Mouse (Mus musculus) neural tube, embryonic 11.5 days (tissue): ENCODE data around the gene Scn1b. TPM values are rescaled to one million over a fixed set of nuclear protein-coding genes. Genes with fewer than 3 reads are reported as not detected.
A peak's percentile ranks its signal among the peaks of the same experiment; 100 is the strongest.

Experiments used
- ATAC-seq: fragments of 200-750 bp; cut with Nextera tagmentation; 2 replicates; pipeline ENCODE4 v1.8.0; 2017; ENCODE audit warnings: moderate number of reproducible peaks, mild to moderate bottlenecking, moderate TSS enrichment, moderate library complexity; ENCODE audit not compliant: insufficient read depth, low FRiP score, low TSS enrichment
- DNase-seq: peaks from one replicate; pipeline ENCODE4 v3.0.0-alpha.2; 2015; ENCODE audit warnings: low spot score
- H3K27ac ChIP-seq: fragments of 300-500 bp; sonication (generic); 2 replicates; pipeline ENCODE4 v1.5.1; 2014; ENCODE audit warnings: low read depth, mild to moderate bottlenecking, low read length
- H3K27me3 ChIP-seq: fragments of 300-500 bp; sonication (generic); 2 replicates; pipeline ENCODE4 v1.6.1; 2014; ENCODE audit warnings: mild to moderate bottlenecking, low read length, mixed read lengths; ENCODE audit not compliant: control insufficient read depth, insufficient read depth
- H3K36me3 ChIP-seq: fragments of 300-500 bp; sonication (generic); 2 replicates; pipeline ENCODE4 v1.6.1; 2014; ENCODE audit warnings: mild to moderate bottlenecking, low read length, moderate library complexity, mixed read lengths; ENCODE audit not compliant: control insufficient read depth, insufficient read depth
- H3K4me1 ChIP-seq: fragments of 300-500 bp; sonication (generic); 2 replicates; pipeline ENCODE4 v1.6.1; 2014; ENCODE audit warnings: low read length, mixed read lengths; ENCODE audit not compliant: control insufficient read depth, insufficient read depth
- H3K4me2 ChIP-seq: fragments of 300-500 bp; sonication (generic); 2 replicates; pipeline ENCODE4 v1.6.1; 2014; ENCODE audit warnings: low read depth, mild to moderate bottlenecking, moderate library complexity
- H3K4me3 ChIP-seq: fragments of 300-500 bp; sonication (generic); 2 replicates; pipeline ENCODE4 v1.5.1; 2014; ENCODE audit warnings: low read depth, low read length
- H3K9ac ChIP-seq: fragments of 300-500 bp; sonication (generic); 2 replicates; pipeline ENCODE4 v1.6.1; 2014; ENCODE audit warnings: mild to moderate bottlenecking, low read length
- H3K9me3 ChIP-seq: fragments of 300-500 bp; sonication (generic); 2 replicates; pipeline ENCODE4 v1.6.1; 2016; ENCODE audit warnings: low read length; ENCODE audit not compliant: control insufficient read depth
- WGBS: fragments of 180-500 bp; shearing (Covaris S2); extraction: QIAGEN DNeasy Blood & Tissue Kit; methylation state at CpG from one replicate; pipeline ENCODE4 v1.1.7; 2014; 5-methylcytosine and 5-hydroxymethylcytosine counted together
- polyA plus RNA-seq: library from polyadenylated mRNA; unstranded; fragments of >200 nt; fragmentation: Nextera tagmentation; extraction: Ambion mirVana; gene quantifications from 2 replicates; pipeline ENCODE4 v1.2.1, GENCODE M21; 2014

The Scn1b gene
- polyA plus RNA-seq, 1 experiment from 2014 or later: 0.94 TPM

DNA sequence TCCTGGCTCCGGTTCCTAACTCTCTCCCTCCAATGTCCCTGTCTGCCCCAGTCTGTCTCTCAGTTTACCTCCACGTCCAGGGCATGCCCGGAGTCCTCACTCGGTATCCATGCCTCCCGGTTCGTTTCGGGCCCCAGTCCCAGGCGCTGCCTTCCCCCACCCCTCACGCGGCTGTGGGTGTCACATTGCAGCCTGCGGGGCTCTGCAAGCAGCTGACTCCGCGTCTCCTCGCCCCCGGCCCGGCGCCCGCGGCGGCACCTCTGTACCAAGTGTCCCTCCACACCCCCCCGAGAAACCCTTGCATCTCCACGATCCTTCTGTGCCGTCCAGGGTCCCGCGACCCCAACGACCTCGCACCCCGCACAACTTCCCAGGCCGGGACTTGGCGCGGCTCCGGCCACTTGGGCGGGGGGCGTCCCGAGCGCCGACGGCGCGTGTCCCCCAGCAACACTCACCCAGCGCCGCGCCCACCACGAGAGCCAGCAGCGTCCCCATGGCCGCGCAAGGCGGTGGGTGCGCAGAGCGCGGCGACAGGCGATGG, 522 bp downstream of the Scn1b start:
- no peaks in the 10 kb centered on the region for H3K9me3 ChIP-seq
- peaks cover 16% of the 10 kb centered on the region for H3K36me3 ChIP-seq
- 0 out of 2 replicates have a peak, but pooled peaks cover 9% of the 10 kb centered on the region for H3K4me1 ChIP-seq
- H3K4me3 ChIP-seq: peak overlapping the region; percentile 49
- H3K27me3 ChIP-seq: peaks cover 31% of the 10 kb centered on the region
- no peak overlapping the region for H3K27ac ChIP-seq
- peak overlapping the region; percentile 62 for H3K4me2 ChIP-seq
- DNase-seq (peak; percentile 23), ATAC-seq (no peak)
- WGBS: 2% methylated on average over 35 of the region's 53 CpGs
- peak overlapping the region; percentile 35 for H3K9ac ChIP-seq

DNA sequence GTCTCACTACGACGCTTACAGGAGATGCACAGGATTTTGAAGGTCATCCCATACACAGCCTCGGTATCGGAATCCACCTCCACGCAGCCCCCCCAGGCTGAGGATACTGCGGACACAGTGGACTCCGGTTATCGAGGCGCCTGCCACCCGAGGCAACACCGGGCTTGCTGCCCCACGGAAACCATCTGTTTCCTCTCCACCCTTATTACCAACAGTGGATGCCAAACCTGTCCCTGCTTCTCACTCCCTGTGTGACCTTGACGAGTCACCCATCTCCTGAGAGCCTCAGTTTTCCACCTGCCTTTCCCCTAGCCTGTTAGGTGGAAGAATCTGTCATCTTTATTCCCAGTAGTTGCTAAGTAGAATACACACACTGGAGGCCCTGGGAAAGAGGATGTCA, 1.7 kb downstream of the Scn1b start:
- Histone ChIP-seq H3K27me3 (peaks cover 31% of the 10 kb centered on the region), H3K4me1 (0 out of 2 replicates have a peak, but pooled peaks cover 9% of the 10 kb centered on the region), H3K4me3 (no peak overlapping the region), H3K4me2 (no peak overlapping the region), H3K9me3 (no peaks in the 10 kb centered on the region), H3K27ac (no peak overlapping the region), H3K9ac (no peak overlapping the region), H3K36me3 (peaks cover 6% of the 10 kb centered on the region)
- ATAC-seq: no peak
- whole genome bisulfite sequencing: 82% methylated on average over 13 of the region's 13 CpGs
- no peak for DNase-seq

DNA sequence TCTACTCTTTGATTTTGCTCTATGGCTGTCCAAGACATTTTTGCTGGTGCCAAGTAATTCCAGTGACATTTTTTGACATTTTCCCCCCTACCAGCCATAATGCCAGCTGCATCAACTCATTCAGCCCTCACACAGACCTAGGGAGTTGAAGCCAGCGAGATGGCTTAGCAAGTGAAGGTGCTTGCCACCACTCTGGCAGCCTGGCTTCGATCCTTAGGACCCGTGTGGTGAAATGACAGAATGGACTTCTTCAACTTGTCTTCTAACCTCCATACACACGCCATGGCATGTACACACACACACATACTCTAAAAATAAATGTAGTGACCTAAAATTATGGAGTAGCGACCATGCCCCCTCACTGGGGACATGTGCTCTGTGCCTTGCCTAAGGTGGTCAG, 2.4 kb downstream of the Scn1b start:
- Histone ChIP-seq H3K27me3 (peaks cover 31% of the 10 kb centered on the region), H3K4me1 (0 out of 2 replicates have a peak, but pooled peaks cover 9% of the 10 kb centered on the region), H3K4me3 (no peak overlapping the region), H3K4me2 (no peak overlapping the region), H3K36me3 (no peaks in the 10 kb centered on the region; the same call in 1 of the 2 replicates), H3K9ac (no peak overlapping the region), H3K9me3 (no peaks in the 10 kb centered on the region), H3K27ac (no peak overlapping the region)
- WGBS: 89% methylated on average over 5 of the region's 5 CpGs
- no peak for DNase-seq
- ATAC-seq: no peak

GRCm38 (mm10) chr7:31123697-31124096, 3.1 kb downstream of the Scn1b start:
- H3K27ac ChIP-seq: no peak overlapping the region
- no peak overlapping the region for H3K4me2 ChIP-seq
- peaks cover 31% of the 10 kb centered on the region for H3K27me3 ChIP-seq
- 0 out of 2 replicates have a peak, but pooled peaks cover 9% of the 10 kb centered on the region for H3K4me1 ChIP-seq
- H3K9ac ChIP-seq: no peak overlapping the region
- no peak for ATAC-seq
- WGBS: 83% methylated on average over 3 of the region's 3 CpGs
- no peaks in the 10 kb centered on the region for H3K36me3 ChIP-seq
- no peak overlapping the region for H3K4me3 ChIP-seq
- no peaks in the 10 kb centered on the region for H3K9me3 ChIP-seq
- no peak for DNase-seq

DNA sequence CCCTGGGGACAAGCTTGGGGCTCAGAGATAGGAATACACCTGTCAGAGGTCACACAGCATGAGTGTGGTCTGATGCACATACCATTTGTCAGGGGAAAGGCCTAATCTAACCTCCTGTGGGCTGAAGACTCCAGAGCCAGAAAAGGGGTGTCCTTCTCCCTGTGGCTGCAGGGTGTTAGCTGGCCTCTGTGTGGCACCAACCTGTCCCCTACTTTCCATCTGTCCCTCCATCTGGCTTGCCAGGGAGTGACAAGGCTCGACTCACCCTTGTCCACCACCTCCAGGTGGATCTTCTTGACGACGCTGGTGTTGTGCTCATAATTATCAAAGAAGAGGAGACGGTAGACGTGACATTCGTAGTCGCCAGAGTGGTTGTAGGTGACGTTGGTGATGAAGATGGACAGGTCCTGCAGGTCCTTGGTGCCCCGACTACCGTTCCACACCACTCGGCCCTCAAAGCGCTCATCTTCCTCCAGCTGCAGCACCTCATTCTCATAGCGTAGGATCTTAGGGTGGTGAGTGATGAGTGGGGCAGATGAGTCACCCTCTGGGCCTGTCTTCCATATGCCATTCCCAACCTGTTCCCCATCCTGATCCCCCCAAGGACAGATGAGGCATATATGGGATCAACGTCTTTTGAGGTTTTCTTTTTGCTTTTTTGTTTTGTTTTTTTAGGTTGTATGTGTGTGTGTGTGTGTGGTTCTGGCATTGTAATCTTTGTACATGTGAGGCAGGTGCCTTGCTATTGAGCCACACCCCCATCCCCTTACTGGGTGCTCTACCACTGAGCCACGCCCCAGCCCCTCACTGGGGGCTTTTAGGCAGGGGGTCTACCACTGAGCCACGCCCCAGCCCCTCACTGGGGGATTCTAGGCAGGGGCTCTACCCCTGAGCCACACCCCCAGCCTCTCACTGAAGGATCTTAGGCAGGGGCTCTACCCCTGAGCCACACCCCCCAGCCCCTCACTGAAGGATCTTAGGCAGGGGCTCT, 3.9 kb downstream of the Scn1b start:
- H3K4me2 ChIP-seq: no peak overlapping the region
- ATAC-seq: no peak
- H3K27ac ChIP-seq: no peak overlapping the region
- no peak overlapping the region for H3K4me3 ChIP-seq
- 88% methylated on average over 16 of the region's 16 CpGs for WGBS
- H3K4me1 ChIP-seq: 0 out of 2 replicates have a peak, but pooled peaks cover 9% of the 10 kb centered on the region
- no peak overlapping the region for H3K9ac ChIP-seq
- DNase-seq: no peak
- peaks cover 27% of the 10 kb centered on the region for H3K27me3 ChIP-seq
- no peaks in the 10 kb centered on the region for H3K36me3 ChIP-seq
- H3K9me3 ChIP-seq: no peaks in the 10 kb centered on the region

GRCm38 (mm10) chr7:31119556-31119955, 7.2 kb downstream of the Scn1b start:
- H3K27me3 ChIP-seq: no peaks in the 10 kb centered on the region
- 87% methylated on average over 5 of the region's 5 CpGs for WGBS

GRCm38 (mm10) chr7:31118486-31118885, 8.3 kb downstream of the Scn1b start:
- Histone ChIP-seq H3K4me2 (no peak overlapping the region), H3K27me3 (no peaks in the 10 kb centered on the region), H3K9ac (no peak overlapping the region; the same call in 1 of the 2 replicates), H3K4me1 (no peaks in the 10 kb centered on the region), H3K9me3 (no peaks in the 10 kb centered on the region), H3K36me3 (no peaks in the 10 kb centered on the region), H3K4me3 (no peak overlapping the region), H3K27ac (no peak overlapping the region)
- ATAC-seq (no peak), DNase-seq (no peak)
- WGBS: 79% methylated on average over 7 of the region's 7 CpGs

More at GRCm38 (mm10) chr7:31119556-31119955, 7.2 kb downstream of the Scn1b start:
- H3K4me1 ChIP-seq: no peaks in the 10 kb centered on the region
- no peak overlapping the region for H3K4me3 ChIP-seq
- DNase-seq: no peak
- no peak for ATAC-seq
- H3K36me3 ChIP-seq: no peaks in the 10 kb centered on the region
- no peak overlapping the region for H3K4me2 ChIP-seq
- H3K9ac ChIP-seq: no peak overlapping the region
- H3K9me3 ChIP-seq: no peaks in the 10 kb centered on the region
- H3K27ac ChIP-seq: no peak overlapping the region

DNA sequence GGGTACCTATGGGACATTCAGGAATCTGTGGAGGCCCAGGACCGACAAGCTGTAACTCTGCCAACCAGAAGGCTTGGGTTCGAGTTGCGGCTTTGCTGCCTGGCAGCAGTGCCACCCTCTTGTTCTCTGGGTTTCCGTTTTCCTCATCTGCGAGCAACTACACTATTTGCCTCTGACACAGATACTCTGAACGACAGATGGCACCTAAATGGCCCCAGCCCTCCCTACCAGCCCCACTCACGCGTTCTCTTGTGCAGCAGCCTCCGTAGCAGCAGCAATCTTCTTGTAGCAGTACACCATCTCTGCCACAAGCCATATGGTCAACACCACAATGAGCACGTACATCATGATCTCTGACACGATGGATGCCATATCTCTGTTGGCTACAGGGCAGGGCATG, 9.3 kb downstream of the Scn1b start:
- Histone ChIP-seq H3K27ac (no peak overlapping the region), H3K9me3 (no peaks in the 10 kb centered on the region), H3K4me3 (no peak overlapping the region), H3K27me3 (no peaks in the 10 kb centered on the region), H3K9ac (no peak overlapping the region), H3K36me3 (no peaks in the 10 kb centered on the region), H3K4me1 (no peaks in the 10 kb centered on the region), H3K4me2 (no peak overlapping the region)
- DNase-seq: no peak
- WGBS: 76% methylated on average over 11 of the region's 11 CpGs
- ATAC-seq: no peak
